Mouse (Mus musculus): Measurements from ENCODE around the gene Irx4.

The Irx4 gene

DNA sequence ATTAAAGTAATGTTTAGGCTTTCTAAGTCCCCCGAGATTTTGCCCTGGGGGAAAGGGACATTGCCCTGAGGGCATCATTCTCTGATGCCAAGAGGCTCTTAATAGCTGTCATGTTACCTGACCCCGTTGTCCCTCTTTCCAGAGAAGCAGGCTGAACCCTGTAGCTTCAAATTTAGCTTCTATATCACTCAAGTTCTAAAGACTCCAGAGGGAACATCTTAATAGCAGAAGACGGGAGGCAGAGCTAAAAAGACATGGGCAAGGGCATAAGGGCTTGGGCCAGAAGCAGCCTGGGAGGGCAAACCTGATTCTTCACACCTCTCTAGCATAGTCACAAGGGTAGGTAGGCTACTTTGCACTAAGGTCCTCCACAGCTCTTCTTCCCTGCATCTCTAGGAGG is 9.6 kb downstream of the Irx4 start:
- DNase-seq (ENCODE audit: low spot score) = no peak

DNA sequence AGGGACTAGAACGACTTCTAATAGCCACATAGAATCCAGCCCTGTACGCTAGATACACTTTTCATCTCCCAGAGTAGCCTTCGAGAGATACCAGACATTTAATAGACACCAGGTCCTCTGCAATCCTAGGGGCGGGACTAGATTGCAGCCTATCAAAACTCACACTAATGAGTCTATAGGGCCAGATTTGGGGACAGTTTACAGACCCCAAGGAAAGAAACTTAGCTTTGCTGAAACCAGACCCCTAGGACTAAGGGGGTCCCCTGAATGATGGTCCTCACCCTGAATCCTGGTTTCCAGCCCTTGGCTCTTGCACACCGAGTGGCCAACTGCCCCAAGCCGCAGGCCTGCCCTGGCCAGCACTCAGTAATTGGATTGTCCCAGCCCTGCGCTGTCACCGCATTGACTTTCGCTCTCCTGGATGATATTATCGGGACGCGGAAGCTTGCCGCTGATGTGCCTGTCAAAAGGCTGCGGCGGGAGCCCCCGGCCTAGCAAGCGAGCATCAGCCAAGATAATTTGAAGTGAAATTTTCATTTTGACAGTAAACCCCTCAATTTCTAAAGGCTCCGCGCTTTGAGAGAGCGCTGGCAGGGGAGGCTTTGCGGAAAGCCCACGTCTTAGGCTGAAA is 10.3 kb downstream of the Irx4 start:
- DNase-seq (ENCODE audit: low spot score) = no peak

DNA sequence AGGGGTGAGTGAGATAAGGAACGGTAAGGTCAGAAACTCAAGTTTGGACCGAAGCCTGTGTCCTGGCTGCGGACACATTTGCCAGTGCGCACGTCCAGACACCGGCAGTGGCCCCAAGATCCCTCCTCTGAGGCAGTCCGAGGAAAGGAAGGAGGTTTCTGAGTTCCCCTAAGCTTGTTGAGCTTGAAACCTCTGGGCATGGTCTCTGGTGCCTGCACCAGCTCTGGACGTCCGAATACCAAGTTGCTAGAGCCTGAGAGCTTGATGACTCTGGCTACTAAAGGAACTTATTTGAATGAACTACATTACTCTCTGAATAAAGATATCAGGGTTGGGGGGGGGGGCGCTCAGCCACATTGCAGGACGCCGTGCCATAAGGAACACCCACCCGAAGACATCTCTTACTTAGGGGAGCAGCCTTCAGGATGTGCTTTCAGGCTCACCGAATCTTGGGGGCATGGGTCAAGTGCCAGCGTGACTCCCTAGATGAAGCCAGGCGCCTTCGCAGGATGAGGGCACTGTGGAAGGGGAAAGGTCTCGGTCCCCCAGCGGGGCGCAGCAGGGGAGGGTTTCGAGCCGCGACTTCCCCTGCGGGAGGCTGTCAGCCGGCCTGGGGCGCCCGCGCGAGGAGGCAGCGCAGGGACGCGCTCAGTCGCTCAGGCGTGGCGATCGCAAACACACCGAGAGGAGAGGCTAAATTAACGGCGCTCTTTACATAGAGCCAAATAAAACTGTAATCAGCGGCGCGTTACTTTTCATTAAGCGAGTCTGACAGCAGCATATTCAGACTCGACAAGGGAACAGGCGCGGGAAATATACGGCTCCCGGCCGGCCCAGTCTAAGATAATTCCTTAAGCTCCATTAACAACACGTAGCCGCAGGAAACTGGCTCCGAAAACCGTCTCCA is 11.3 kb downstream of the Irx4 start:
- DNase-seq (ENCODE audit: low spot score) = no peak

DNA sequence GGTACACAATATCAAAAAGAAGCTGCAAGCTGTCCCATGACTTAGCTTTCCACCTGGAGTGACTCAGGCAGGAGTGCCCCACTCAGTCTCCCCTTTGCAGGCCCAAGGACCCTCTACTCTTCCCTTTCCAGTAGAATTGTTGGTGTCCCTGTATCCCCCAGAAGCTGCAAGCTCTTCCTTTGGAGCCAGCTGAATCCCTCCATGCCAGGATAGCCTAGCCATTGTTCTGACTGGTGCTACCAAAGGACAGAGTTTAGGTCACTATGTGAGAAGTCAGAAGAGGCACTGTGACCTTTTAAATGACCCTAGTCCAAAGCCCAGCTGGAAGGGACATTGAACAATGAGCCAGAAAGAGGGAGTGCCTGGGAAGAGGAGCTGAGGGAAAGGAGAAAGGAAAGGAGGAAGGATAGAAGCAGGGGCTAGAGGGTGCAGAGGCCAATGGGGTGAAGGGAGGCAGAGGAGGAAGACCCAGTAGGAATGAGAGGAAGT is 12.6 kb downstream of the Irx4 start:
- DNase-seq (ENCODE audit: low spot score) = no peak

DNA sequence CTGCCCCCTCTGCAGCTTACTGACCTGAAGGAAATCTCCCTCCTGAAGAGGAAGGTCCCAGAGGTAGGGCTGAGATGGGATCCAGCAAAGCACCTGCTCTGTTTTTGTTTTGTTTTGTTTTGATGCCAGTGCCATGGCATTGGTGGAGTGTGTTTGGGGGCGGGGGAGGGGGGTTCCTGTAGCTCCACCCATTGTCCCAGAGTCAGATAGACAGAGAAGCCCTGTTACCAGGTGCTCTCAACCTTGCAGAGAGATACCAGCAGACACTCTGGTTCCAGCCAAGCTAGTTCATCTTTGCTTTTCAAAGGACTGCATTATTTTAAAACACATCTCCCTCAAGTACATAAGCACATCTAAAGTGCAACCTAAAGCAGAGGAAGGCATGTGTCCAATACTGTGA is 13.3 kb downstream of the Irx4 start:
- DNase-seq (ENCODE audit: low spot score) = no peak

DNA sequence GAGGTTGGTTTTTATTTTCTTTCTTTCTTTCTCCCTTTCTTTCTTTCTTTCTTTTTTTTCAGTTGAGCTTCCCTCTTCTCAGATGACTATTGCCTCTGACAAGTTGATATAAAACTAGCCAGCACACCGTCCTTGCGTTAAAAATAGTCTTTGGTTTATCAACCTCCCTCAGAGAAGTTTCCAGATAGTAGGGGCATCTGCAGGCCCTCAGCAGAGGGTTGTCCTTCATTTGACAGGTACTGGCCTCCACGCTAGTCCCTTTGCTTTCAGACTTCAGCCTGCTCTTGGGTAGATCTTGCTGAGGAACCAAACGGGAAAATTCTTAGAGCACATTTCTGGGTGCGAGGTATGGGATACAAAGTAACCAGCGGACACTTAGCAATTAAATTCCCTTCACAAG is 17.1 kb downstream of the Irx4 start:
- no peak for DNase-seq (ENCODE audit: low spot score)

DNA sequence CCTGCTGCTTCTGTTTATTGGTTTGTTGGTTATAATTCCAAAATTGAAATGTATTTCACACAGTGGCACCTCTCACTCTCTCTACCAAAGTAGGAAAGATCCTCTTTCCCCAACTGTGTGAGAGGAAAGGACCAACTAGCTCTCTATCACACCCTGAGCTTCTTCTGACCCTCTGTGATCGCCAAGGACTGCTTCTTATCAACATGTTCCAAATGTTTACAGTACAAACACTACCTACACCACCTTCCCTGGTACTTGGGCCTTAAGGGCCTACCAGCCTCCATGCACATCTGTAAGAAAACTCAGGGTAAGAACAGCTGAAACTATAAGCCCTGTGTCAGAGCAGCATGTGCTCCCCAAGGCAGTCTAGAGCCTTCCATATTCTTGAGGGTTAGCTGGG is 17.5 kb downstream of the Irx4 start:
- no peak for DNase-seq (ENCODE audit: low spot score)

DNA sequence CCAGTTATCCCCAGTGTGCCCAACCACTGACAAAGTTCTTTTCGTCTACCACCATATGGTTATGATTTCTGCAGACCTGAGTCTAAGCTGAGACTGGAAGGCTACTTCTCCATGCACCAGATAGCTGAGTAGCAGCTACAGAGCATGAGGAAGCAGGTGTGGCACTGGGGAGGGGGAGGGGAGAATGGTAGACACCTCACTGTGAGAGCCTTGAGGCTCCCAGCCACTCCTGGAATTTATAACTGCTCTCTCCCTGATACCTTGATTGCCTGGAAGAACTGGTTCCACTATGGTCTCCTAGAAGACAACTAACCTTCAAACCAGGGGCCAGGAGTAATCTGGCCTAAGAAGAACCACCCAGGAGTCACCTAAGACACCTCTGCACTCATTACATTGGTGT is 18.9 kb downstream of the Irx4 start:
- no peak for DNase-seq (ENCODE audit: low spot score)

DNA sequence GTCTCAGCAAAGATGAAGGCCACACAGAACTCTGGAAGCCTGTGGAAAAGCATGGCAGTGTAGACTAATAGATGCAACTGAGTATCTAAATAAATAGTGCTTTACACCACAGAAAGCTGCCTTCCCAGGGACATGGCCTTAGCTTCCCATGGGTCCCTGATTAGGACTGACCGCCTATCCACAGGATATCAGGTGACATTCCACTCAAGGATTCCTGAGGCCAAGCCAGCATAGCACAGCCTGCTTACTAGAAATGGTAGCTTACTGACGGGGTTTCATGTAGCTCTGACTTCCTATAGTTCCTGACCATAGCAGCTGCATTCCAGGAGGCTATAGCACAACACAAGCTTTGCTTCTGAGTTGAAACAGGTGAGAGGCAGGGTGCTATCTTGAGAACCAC is 22.1 kb downstream of the Irx4 start:
- no peak for DNase-seq (ENCODE audit: low spot score)

DNA sequence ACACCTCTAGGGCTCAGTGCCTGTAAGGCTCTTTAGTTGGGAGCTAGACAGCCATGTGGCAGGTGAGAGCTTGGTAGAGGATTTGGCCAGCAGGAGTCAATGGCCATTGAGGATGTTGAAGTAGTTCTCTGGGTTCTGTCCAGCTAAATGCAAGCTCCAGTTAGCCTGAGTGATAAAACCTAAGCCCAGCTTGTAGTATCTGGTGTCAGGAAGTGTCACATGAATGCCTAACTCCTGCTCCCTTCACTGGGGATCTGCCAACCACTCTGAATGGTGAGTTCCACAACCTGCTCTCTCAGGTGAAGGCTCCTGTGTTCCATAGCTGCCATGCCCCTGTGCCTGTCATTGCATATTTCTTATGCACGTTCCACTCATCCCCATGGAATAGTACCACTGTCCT is 23.3 kb downstream of the Irx4 start:
- DNase-seq (ENCODE audit: low spot score) = no peak

DNA sequence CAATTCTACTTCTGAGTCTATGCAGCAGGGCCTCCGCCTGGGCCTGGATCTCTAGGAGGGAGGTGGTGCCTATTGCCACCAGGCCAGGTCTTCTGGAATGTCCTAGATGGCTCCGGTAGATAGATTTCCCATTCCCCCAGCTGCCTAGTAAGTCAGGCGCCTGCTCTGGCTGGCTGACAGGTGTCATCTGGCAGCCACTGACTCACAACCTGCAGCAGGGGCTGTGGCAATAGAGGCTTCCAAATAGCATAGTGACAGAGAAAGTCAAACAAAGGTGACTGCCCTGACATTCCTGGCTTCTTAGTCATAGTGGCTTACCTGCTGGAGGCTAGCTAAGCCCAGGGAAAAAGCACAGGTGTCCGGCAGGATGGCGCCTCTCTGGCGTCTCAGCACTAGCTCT is 29.9 kb downstream of the Irx4 start:
- DNase-seq (ENCODE audit: low spot score) = no peak

DNA sequence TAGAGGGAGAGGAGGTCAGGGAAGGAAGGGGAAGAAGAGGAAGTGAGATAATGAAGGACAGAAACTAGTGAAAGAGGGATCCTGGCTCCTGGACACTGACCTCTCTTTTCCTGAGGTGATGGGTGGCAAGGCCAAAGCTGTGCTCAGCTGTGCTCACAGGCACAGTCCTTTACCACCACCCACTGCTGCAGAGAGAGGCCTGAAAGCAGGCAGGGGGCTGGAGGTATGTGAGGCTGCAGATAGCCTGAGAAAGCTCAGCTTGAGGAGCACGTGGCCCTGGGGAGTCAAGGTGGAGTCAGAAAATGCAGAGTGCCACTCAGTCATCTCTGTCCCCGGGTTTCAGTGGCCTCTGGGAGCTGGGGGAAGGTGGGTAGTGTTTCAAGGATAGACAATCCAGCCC is 30.8 kb downstream of the Irx4 start:
- DNase-seq (ENCODE audit: low spot score) = no peak

DNA sequence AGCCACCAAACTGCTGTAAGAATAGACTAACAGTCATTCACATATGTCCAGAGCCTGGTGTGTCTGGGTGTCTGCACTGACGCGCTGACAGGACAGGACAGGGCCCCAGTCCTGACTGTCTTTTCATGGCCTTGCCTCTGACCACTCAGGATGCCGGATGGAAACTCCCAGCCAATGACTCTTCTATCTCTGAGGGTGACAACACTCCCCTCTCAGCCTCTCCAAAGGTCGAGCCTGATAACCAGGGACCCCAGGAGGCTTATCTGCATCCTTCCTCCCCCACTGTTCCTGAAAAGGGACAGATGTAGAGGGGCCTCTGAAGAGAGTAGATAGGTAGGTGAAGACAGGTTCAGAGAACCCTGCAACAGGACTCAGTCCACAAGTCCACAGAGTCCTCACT is 38.4 kb downstream of the Irx4 start:
- DNase-seq (ENCODE audit: low spot score) = no peak

DNA sequence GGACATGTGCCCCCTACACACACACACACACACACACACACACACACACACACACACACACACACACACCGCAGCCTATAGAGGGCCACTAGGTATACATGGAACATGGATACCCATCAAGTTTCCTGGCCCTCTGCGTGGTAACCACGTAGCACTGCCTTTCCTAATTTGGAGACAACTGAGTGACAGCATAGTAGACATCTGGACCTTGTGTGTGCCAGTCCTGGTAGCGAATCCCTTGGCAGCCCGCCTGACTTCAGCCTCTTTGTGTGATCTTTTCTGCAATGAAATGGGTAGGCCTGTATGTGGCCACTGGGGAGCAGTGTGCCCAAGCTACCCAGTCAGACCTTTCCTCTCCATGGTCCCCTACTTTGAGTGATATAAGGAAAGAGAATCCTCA is 39.0 kb downstream of the Irx4 start:
- DNase-seq (ENCODE audit: low spot score) = no peak

DNA sequence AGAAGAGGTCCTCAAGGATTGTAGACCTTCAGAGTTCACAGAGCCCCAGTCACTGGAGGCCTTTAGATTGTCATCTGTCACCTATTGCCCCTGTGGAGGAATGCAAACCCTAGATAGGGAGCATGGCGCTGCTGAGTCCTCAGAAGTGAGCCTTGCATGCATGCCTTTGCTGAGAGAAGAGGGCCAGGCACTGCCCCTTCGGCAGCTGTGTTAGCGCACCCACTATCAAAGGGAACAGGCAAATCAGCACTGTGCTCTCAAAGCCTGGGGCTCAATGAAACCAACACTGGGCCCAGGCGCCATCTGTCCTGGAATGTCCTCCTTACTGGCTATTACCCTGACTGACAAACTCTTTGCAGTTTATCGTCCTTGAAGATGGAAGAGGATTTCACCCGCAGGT is 44.5 kb downstream of the Irx4 start:
- no peak for DNase-seq (ENCODE audit: low spot score)

DNA sequence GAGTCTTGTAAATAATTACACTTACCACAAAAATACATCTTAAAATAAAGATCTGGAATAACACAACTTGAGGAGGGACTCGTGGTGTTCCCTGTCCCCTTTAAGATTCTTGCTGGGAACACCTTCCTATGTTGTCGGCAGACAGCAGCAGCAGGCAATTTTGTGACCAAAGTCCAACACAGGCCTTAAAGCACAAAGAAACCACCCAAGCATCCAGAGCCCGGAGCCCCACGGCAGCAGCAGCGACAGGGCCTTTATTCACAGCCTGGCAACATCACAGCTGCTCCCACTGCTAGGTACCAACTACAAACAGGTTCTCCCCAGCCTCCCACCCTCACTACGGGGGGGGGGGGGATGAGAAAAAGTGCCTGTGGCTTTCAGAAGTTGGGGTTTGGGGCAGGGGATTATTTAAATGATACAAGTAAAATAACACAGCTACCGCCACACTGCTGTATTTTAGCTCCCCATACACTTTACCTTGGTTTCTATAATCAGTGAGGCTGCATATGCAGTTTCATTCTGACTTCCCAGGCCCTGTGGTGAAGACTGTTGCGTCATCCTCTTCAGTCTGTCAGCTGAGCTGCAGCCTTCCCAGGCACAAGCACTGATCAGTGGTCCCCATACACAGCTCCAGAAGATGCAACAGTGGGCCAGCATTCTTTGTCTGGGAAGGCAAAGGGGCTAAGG is 45.3 kb downstream of the Irx4 start:
- DNase-seq (ENCODE audit: low spot score) = no peak

DNA sequence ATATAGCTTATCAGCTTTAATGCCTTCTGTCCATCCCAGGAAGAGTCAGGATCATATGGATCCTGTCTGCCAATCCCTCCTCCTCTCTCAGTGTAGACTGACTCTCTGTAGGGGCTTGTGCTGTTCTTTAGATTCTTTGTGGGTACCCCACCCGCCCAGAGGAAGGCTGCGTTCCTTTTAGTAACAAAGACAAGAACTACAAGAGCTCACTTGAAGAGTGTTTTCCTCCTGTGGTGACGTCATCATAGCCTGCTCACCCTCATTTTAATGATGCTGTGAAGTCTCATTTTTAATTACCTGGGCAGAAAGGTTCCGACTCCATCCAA is 45.8 kb downstream of the Irx4 start:
- DNase-seq (ENCODE audit: low spot score) = no peak

DNA sequence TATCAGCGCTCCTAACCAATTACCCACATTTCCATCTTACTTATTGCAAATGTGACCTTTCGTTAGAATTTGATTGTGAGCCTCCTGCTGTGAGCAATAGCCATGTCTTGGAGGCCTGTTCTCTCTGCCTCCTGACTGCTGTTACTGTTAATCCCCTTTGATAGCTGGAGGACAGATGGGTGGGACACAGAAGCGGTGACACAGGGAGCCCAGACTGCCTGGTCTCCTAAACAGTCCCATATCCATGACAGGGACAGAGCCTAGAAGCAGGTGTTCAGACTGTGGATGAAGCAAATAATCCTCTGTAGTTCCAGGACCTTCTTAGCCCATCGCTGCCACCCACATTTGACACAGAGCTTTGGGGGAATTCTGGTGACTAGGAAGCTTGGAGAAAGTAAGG is 46.2 kb downstream of the Irx4 start:
- DNase-seq (ENCODE audit: low spot score) = no peak

DNA sequence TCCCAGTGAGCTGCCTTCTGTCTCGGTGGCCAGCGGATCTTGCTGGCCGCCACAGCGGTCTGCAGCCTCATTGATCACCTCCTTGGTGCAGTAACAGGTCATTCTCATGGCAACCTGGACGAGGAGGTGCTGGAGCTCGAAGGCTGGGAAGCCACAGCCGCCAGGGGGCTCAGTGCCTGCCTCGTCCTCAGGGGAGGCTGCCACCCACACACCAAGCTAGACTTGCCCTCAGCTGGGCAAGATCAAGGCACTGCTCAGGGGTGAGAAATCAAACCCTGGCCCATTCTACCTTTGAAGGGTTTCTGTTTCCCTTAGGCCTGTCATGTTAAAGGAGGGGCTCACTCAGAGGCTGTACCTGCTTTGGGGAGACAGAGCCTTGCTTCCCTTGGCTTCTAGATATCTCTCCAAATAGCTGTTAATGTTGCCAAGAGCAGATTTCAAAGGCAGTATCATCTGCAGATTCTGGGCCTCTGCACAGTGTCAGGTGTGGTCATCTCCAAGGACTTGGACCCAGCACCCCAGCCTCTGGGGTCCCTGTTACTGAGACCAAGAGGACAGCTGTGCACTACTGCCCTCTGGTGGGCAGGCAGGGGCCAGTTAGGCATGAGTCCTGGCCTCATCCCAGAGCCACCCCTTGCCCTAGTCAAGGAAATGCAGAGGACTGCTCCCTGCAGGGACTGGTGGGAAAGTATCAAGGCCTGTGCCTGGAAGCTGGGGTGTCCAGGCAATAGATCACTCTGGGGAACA is 50.1 kb downstream of the Irx4 start:
- peak; percentile 31 for DNase-seq (ENCODE audit: low spot score)

Measured in layer of hippocampus, adult 11-12 months (tissue).